Mouse (Mus musculus): ENCODE measurements around the gene Gm14226. TPM values are rescaled to one million over a fixed set of nuclear protein-coding genes. Genes with fewer than 3 reads are reported as not detected.
"Not testable (repeated sequence)": the region's sequence is repeated elsewhere in the genome, so short reads cannot be mapped to it uniquely, and the experiment has no call there.

Gene Gm14226
- polyA plus RNA-seq, 1 experiment from 2014 or later: 0.29 TPM

GRCm38 (mm10) chr2:155018762-155019641 lies 936 bp downstream of the Gm14226 start:
- peaks cover 5% of the 10 kb centered on the region; the same call in 1 of the 2 replicates for H3K4me1 ChIP-seq
- no peaks in the 10 kb centered on the region for H3K27me3 ChIP-seq
- H3K4me2 ChIP-seq: peak overlapping the region; percentile 89
- ATAC-seq (ENCODE audit: borderline replicate concordance, extremely low read depth, low FRiP score, low TSS enrichment): peak; percentile 93
- H3K9ac ChIP-seq: peak overlapping the region; percentile 39
- H3K4me3 ChIP-seq: peak overlapping the region; percentile 45
- H3K36me3 ChIP-seq: no peaks in the 10 kb centered on the region
- under 1% methylated on average over 38 of the region's 38 CpGs for WGBS
- peak overlapping the region; percentile 79 for H3K27ac ChIP-seq
- no peaks in the 10 kb centered on the region for H3K9me3 ChIP-seq

- WGBS: under 1% methylated on average over 22 of the region's 22 CpGs
- ATAC-seq (ENCODE audit: borderline replicate concordance, extremely low read depth, low FRiP score, low TSS enrichment): peak; percentile 84
- Histone ChIP-seq H3K4me3 (peak overlapping the region; percentile 45), H3K27ac (peak overlapping the region; percentile 79), H3K4me2 (peak overlapping the region; percentile 89), H3K36me3 (no peaks in the 10 kb centered on the region), H3K27me3 (no peaks in the 10 kb centered on the region), H3K9me3 (no peaks in the 10 kb centered on the region), H3K4me1 (peaks cover 5% of the 10 kb centered on the region; the same call in 1 of the 2 replicates), H3K9ac (peak overlapping the region; percentile 39)
Observed at GRCm38 (mm10) chr2:155019673-155020072, 1.6 kb downstream of the Gm14226 start.

GRCm38 (mm10) chr2:155020247-155020826 lies 2.3 kb downstream of the Gm14226 start:
- H3K4me3 ChIP-seq; H3K9me3 ChIP-seq; ATAC-seq (ENCODE audit: borderline replicate concordance, extremely low read depth, low FRiP score, low TSS enrichment); H3K27me3 ChIP-seq; H3K36me3 ChIP-seq; H3K27ac ChIP-seq; H3K4me1 ChIP-seq; H3K9ac ChIP-seq: not testable (repeated sequence)
- 40% methylated on average over 20 of the region's 20 CpGs for WGBS
- peak overlapping the region; percentile 89; the same call in 1 of the 2 replicates for H3K4me2 ChIP-seq

GRCm38 (mm10) chr2:155030831-155031230 lies 12.8 kb downstream of the Gm14226 start:
- H3K4me2 ChIP-seq: no peak overlapping the region
- H3K36me3 ChIP-seq: no peaks in the 10 kb centered on the region
- no peak overlapping the region for H3K4me3 ChIP-seq
- ATAC-seq (ENCODE audit: borderline replicate concordance, extremely low read depth, low FRiP score, low TSS enrichment): no peak
- no peaks in the 10 kb centered on the region for H3K27me3 ChIP-seq
- no peak overlapping the region for H3K27ac ChIP-seq
- no peak overlapping the region for H3K9ac ChIP-seq
- peaks cover 15% of the 10 kb centered on the region for H3K4me1 ChIP-seq
- 41% methylated on average over 7 of the region's 7 CpGs for WGBS
- H3K9me3 ChIP-seq: no peaks in the 10 kb centered on the region

GRCm38 (mm10) chr2:155032938-155033710 lies 15.1 kb downstream of the Gm14226 start:
- H3K36me3 ChIP-seq: no peaks in the 10 kb centered on the region
- H3K4me2 ChIP-seq: peak overlapping the region; percentile 30
- H3K9me3 ChIP-seq: no peaks in the 10 kb centered on the region
- 14% methylated on average over 19 of the region's 19 CpGs for WGBS
- peak; percentile 78; the same call in 1 of the 2 replicates for ATAC-seq (ENCODE audit: borderline replicate concordance, extremely low read depth, low FRiP score, low TSS enrichment)
- no peak overlapping the region for H3K4me3 ChIP-seq
- H3K9ac ChIP-seq: no peak overlapping the region
- peaks cover 15% of the 10 kb centered on the region for H3K4me1 ChIP-seq
- H3K27ac ChIP-seq: no peak overlapping the region
- H3K27me3 ChIP-seq: no peaks in the 10 kb centered on the region

- Histone ChIP-seq H3K9ac (no peak overlapping the region), H3K27me3 (no peaks in the 10 kb centered on the region), H3K4me3 (no peak overlapping the region), H3K36me3 (no peaks in the 10 kb centered on the region), H3K9me3 (no peaks in the 10 kb centered on the region), H3K27ac (no peak overlapping the region), H3K4me1 (peaks cover 4% of the 10 kb centered on the region; the same call in 1 of the 2 replicates), H3K4me2 (no peak overlapping the region)
- ATAC-seq (ENCODE audit: borderline replicate concordance, extremely low read depth, low FRiP score, low TSS enrichment): no peak
- WGBS: 38% methylated on average over 4 of the region's 4 CpGs
Observed at GRCm38 (mm10) chr2:155039956-155040355, 21.9 kb downstream of the Gm14226 start.

GRCm38 (mm10) chr2:155044542-155044941 lies 26.5 kb downstream of the Gm14226 start:
- H3K4me3 ChIP-seq: no peak overlapping the region
- no peaks in the 10 kb centered on the region for H3K27me3 ChIP-seq
- H3K4me2 ChIP-seq: no peak overlapping the region
- no peaks in the 10 kb centered on the region for H3K9me3 ChIP-seq
- ATAC-seq (ENCODE audit: borderline replicate concordance, extremely low read depth, low FRiP score, low TSS enrichment): no peak
- H3K36me3 ChIP-seq: no peaks in the 10 kb centered on the region
- H3K9ac ChIP-seq: no peak overlapping the region
- H3K27ac ChIP-seq: no peak overlapping the region
- peaks cover 4% of the 10 kb centered on the region; the same call in 1 of the 2 replicates for H3K4me1 ChIP-seq
- WGBS: 74% methylated on average over 3 of the region's 3 CpGs

- 61% methylated on average over 3 of the region's 3 CpGs for WGBS
- ATAC-seq (ENCODE audit: borderline replicate concordance, extremely low read depth, low FRiP score, low TSS enrichment): no peak
- Histone ChIP-seq H3K9me3 (no peaks in the 10 kb centered on the region), H3K36me3 (no peaks in the 10 kb centered on the region), H3K27me3 (no peaks in the 10 kb centered on the region), H3K4me1 (peaks cover 6% of the 10 kb centered on the region), H3K27ac (no peak overlapping the region), H3K9ac (no peak overlapping the region), H3K4me2 (no peak overlapping the region), H3K4me3 (no peak overlapping the region)
Observed at GRCm38 (mm10) chr2:155045075-155045474, 27.0 kb downstream of the Gm14226 start.

GRCm38 (mm10) chr2:155046803-155047202 lies 28.7 kb downstream of the Gm14226 start:
- Histone ChIP-seq H3K27ac (no peak overlapping the region), H3K9me3 (no peaks in the 10 kb centered on the region), H3K4me2 (no peak overlapping the region), H3K4me1 (peaks cover 14% of the 10 kb centered on the region), H3K9ac (no peak overlapping the region), H3K36me3 (no peaks in the 10 kb centered on the region), H3K27me3 (no peaks in the 10 kb centered on the region), H3K4me3 (no peak overlapping the region)
- no peak for ATAC-seq (ENCODE audit: borderline replicate concordance, extremely low read depth, low FRiP score, low TSS enrichment)
- 78% methylated on average over 2 of the region's 2 CpGs for WGBS

GRCm38 (mm10) chr2:155047452-155048178 lies 29.5 kb downstream of the Gm14226 start:
- H3K27ac ChIP-seq: no peak overlapping the region

GRCm38 (mm10) chr2:155050108-155050503 lies 32.0 kb downstream of the Gm14226 start:
- 16% methylated on average over 5 of the region's 5 CpGs for WGBS
- peak overlapping the region; percentile 89 for H3K4me2 ChIP-seq
- ATAC-seq (ENCODE audit: borderline replicate concordance, extremely low read depth, low FRiP score, low TSS enrichment): peak; percentile 4; the same call in 1 of the 2 replicates
- H3K27ac ChIP-seq: peak overlapping the region; percentile 68
- peak overlapping the region; percentile 49 for H3K9ac ChIP-seq
- no peaks in the 10 kb centered on the region for H3K9me3 ChIP-seq
- peaks cover 15% of the 10 kb centered on the region for H3K4me1 ChIP-seq
- peak overlapping the region; percentile 53 for H3K4me3 ChIP-seq
- no peaks in the 10 kb centered on the region for H3K36me3 ChIP-seq
- H3K27me3 ChIP-seq: no peaks in the 10 kb centered on the region

More at GRCm38 (mm10) chr2:155047452-155048178, 29.5 kb downstream of the Gm14226 start:
- peaks cover 15% of the 10 kb centered on the region for H3K4me1 ChIP-seq
- H3K36me3 ChIP-seq: no peaks in the 10 kb centered on the region
- no peak overlapping the region for H3K4me3 ChIP-seq
- no peaks in the 10 kb centered on the region for H3K9me3 ChIP-seq
- WGBS: 68% methylated on average over 7 of the region's 7 CpGs
- no peak for ATAC-seq (ENCODE audit: borderline replicate concordance, extremely low read depth, low FRiP score, low TSS enrichment)
- H3K4me2 ChIP-seq: no peak overlapping the region
- H3K9ac ChIP-seq: no peak overlapping the region
- no peaks in the 10 kb centered on the region for H3K27me3 ChIP-seq
